Mouse (Mus musculus): ENCODE measurements around the gene Kctd10. TPM values are rescaled to one million over a fixed set of nuclear protein-coding genes. Genes with fewer than 3 reads are reported as not detected.

Gene Kctd10
- polyA plus RNA-seq, 1 experiment, result 96.2 TPM

- DNase-seq (ENCODE audit: low read depth), result no peak
- TF ChIP-seq CTCF (IDR thresholded peaks at IDR 0.05; ENCODE audit: borderline replicate concordance, extremely low read depth, insufficient read depth, insufficient read length), result no peak
- no peak for TF ChIP-seq POLR2A (IDR thresholded peaks at IDR 0.05; ENCODE audit: borderline replicate concordance, extremely low read depth, insufficient read depth, insufficient read length, poor library complexity, severe bottlenecking)
Observed at GRCm38 (mm10) chr5:114378177-114378920, 2.0 kb downstream of the Kctd10 start.

DNA sequence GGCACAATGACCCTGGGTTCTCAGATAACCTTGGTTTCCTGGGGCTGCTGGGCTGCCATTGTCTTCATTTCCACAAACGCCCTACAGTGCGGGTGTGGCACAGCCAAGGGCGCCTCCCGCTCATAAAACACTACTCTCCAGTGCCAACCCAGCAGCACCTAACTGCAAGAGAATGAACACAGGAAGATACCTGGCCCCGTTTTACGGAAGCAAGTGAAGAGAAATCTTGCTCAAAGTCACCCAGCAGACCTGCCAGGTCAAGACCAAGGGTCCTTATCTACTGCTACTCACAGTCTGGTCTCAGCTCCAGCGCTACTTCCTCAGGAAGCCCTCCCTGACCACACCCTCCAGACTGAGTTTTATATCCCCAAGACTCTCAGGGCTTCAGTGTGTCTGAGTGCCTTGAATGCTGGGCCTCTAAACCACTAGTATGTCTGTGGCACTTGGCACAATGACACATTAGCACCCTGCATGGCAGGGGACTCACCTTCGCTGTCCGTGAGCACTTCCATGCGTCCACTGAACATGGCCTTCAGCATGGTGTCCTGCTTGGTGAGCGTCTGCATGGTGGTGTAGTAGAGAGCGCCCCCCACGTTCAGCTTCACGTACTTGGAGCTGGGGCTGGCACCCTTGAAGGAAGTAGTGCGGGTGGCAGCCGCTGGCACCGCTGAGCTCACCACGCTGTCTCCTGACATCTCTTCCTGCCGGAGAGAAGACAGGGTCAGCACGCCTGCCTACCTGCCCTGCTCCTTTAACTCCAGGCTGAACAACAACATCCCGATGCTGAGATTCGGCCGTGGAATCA is 5.7 kb downstream of the Kctd10 start:
- no peak for DNase-seq (ENCODE audit: low read depth)
- TF ChIP-seq CTCF (IDR thresholded peaks at IDR 0.05; ENCODE audit: borderline replicate concordance, extremely low read depth, insufficient read depth, insufficient read length) (no peak), POLR2A (IDR thresholded peaks at IDR 0.05; ENCODE audit: borderline replicate concordance, extremely low read depth, insufficient read depth, insufficient read length, poor library complexity, severe bottlenecking) (no peak)

- no peak for DNase-seq (ENCODE audit: low read depth)
- no peak for TF ChIP-seq CTCF (IDR thresholded peaks at IDR 0.05; ENCODE audit: borderline replicate concordance, extremely low read depth, insufficient read depth, insufficient read length)
- TF ChIP-seq POLR2A (IDR thresholded peaks at IDR 0.05; ENCODE audit: borderline replicate concordance, extremely low read depth, insufficient read depth, insufficient read length, poor library complexity, severe bottlenecking), result no peak
Observed at GRCm38 (mm10) chr5:114373581-114373980, 6.7 kb downstream of the Kctd10 start.

DNA sequence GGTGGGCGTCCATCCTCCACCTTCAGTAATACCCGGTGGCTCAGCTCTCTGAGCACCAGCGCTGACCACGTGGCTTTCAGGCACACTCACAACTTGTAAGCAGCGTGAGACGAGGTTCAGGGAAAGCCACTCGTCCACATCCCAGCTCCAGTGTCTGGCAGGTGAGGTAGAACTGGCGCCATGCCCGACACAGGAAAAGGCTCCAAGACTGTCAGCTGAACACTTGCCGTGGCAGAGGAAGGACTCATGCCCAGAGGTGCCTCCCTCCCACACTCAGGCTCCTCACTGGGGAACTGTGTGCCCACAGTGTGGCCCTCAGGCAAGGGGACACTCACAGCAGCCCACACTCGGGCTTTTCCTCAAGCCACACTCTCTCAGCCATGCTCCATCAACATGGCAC is 7.1 kb downstream of the Kctd10 start:
- TF ChIP-seq CTCF (IDR thresholded peaks at IDR 0.05; ENCODE audit: borderline replicate concordance, extremely low read depth, insufficient read depth, insufficient read length), result no peak
- no peak for TF ChIP-seq POLR2A (IDR thresholded peaks at IDR 0.05; ENCODE audit: borderline replicate concordance, extremely low read depth, insufficient read depth, insufficient read length, poor library complexity, severe bottlenecking)
- no peak for DNase-seq (ENCODE audit: low read depth)

DNA sequence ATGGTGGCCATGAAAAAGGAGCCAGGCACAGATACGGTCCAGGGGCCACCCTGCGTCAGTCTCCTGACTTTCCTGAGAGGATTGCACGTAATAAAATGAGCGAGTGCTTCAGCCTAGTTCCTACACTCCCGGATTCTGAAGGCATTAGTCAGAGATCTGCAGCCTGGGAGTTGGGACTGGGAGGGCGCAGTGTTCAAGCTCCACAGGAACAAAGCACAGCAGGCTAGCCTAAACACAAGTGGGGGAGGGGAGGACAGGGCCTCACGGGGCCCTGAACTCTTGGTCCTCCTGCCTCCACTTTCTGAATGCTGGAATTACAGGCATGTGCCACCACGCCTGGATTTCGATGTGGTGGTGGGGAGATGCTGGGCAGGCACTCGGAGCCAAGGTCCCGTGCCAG is 7.7 kb downstream of the Kctd10 start:
- DNase-seq (ENCODE audit: low read depth), result peak; percentile 13

DNA sequence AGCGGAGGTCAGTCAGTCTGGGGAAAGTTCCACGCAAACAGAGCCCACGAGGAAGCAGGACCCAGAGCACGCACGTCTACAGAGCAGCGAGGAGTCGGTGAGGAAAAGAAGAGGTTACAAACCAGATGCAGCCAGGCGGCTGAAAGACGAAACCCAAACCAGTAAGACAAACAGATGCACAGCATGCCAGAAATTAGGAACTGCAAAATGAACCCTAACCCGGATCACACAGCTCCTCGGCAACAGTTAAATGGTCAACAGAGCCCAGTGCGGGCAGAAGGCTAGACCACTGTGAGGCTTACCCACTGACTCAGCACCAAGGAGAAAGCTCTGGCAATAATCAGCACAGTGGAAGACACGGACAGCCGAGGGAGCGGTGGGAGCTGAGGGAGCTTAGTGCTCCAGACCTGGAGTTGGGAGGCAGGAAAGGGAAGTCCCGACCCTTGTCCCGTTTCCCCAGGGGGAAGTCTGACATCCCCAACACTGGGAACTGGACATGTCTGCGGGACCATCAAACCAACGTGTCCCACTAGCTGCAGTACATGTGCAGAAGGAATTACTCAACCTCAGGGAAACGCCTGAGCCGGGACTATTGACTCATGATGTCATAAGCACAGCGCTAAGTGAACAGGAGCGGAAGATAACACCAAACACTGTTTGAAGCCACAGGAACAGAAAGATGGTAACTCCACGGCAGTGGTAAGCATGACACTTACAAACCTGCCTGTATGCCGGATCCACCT is 8.4 kb downstream of the Kctd10 start:
- TF ChIP-seq POLR2A (IDR thresholded peaks at IDR 0.05; ENCODE audit: borderline replicate concordance, extremely low read depth, insufficient read depth, insufficient read length, poor library complexity, severe bottlenecking) (no peak), CTCF (IDR thresholded peaks at IDR 0.05; ENCODE audit: borderline replicate concordance, extremely low read depth, insufficient read depth, insufficient read length) (no peak)

More for the DNA sequence above, 7.7 kb downstream of the Kctd10 start:
- no peak for TF ChIP-seq POLR2A (IDR thresholded peaks at IDR 0.05; ENCODE audit: borderline replicate concordance, extremely low read depth, insufficient read depth, insufficient read length, poor library complexity, severe bottlenecking)
- no peak for TF ChIP-seq CTCF (IDR thresholded peaks at IDR 0.05; ENCODE audit: borderline replicate concordance, extremely low read depth, insufficient read depth, insufficient read length)

GRCm38 (mm10) chr5:114371331-114371730 is 9.0 kb downstream of the Kctd10 start:
- TF ChIP-seq CTCF (IDR thresholded peaks at IDR 0.05; ENCODE audit: borderline replicate concordance, extremely low read depth, insufficient read depth, insufficient read length) (no peak), POLR2A (IDR thresholded peaks at IDR 0.05; ENCODE audit: borderline replicate concordance, extremely low read depth, insufficient read depth, insufficient read length, poor library complexity, severe bottlenecking) (no peak)
- DNase-seq (ENCODE audit: low read depth), result no peak

More for the DNA sequence above, 8.4 kb downstream of the Kctd10 start:
- no peak for DNase-seq (ENCODE audit: low read depth)

DNA sequence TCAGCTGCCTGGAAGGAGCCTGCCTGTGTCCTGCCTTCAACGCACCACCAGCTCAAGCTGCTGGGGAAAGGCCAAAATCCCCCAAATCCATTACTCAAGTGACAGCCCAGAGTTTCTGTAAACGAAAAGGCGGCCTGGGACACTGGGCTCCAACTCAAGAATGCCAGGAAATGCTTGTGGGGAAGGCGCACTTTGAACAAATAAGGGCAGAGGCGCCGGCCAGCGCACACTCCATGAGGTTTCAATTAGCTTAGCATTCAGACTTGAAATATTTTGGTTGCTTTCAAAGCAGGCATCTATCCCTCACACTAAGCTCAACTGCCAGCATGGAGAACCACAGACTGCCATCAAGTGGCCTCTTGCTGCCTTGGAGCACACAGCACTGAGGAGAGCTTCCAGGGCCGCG is 9.9 kb downstream of the Kctd10 start:
- peak; percentile 66 for DNase-seq (ENCODE audit: low read depth)
- TF ChIP-seq CTCF (IDR thresholded peaks at IDR 0.05; ENCODE audit: borderline replicate concordance, extremely low read depth, insufficient read depth, insufficient read length) (no peak), POLR2A (IDR thresholded peaks at IDR 0.05; ENCODE audit: borderline replicate concordance, extremely low read depth, insufficient read depth, insufficient read length, poor library complexity, severe bottlenecking) (no peak)

DNA sequence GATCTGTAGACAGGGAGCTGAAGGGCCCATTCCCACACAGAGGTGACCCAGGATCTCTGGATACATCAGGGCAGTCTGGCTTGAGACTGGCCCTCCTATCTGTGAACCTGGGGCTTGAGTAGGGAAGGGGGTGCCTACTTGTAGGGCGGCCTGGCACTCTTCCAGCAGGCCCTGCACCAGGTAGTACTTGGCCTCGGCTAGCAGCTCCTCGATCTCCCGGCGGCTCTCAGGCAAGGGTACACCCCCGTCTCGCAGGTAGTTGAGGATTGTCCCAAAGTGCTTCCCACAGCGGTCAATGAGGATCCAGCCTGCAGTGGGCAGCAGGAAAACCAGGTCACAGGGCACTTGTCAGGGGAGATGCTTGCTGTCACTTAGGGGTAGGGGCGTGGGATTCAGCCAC is 10.4 kb downstream of the Kctd10 start:
- DNase-seq (ENCODE audit: low read depth), result no peak
- no peak for TF ChIP-seq POLR2A (IDR thresholded peaks at IDR 0.05; ENCODE audit: borderline replicate concordance, extremely low read depth, insufficient read depth, insufficient read length, poor library complexity, severe bottlenecking)
- no peak for TF ChIP-seq CTCF (IDR thresholded peaks at IDR 0.05; ENCODE audit: borderline replicate concordance, extremely low read depth, insufficient read depth, insufficient read length)

- DNase-seq (ENCODE audit: low read depth), result no peak
- TF ChIP-seq POLR2A (IDR thresholded peaks at IDR 0.05; ENCODE audit: borderline replicate concordance, extremely low read depth, insufficient read depth, insufficient read length, poor library complexity, severe bottlenecking), result no peak
- TF ChIP-seq CTCF (IDR thresholded peaks at IDR 0.05; ENCODE audit: borderline replicate concordance, extremely low read depth, insufficient read depth, insufficient read length), result no peak
Observed at GRCm38 (mm10) chr5:114368803-114369496, 11.4 kb downstream of the Kctd10 start.

Data from brain, embryonic 14.5 days (tissue).